Mouse (Mus musculus) thymus, postnatal 25 days (tissue): ENCODE results near the gene Chic2.

ENCODE experiments used
- DNase-seq: peaks from one replicate; pipeline ENCODE4 v3.0.0; 2022

Chic2 gene

GRCm38 (mm10) chr5:75044310-75044904, at the start of gene Chic2:
TSS of gene Chic2 (minus strand) at chr5:75044774.
- peak; percentile 87 for DNase-seq

GRCm38 (mm10) chr5:75085906-75086305, 41.3 kb upstream of the Chic2 start:
- no peak for DNase-seq

GRCm38 (mm10) chr5:75085521-75085875, 40.9 kb upstream of the Chic2 start:
- DNase-seq = no peak

GRCm38 (mm10) chr5:75084871-75085520, 40.4 kb upstream of the Chic2 start:
- no peak for DNase-seq

- DNase-seq = no peak
These were observed 39.9 kb upstream of the Chic2 start for GRCm38 (mm10) chr5:75084393-75084870.

- DNase-seq = no peak
These were observed 39.2 kb upstream of the Chic2 start for GRCm38 (mm10) chr5:75083591-75084392.

- DNase-seq = no peak
These were observed 38.5 kb upstream of the Chic2 start for GRCm38 (mm10) chr5:75083061-75083460.

- DNase-seq = no peak
These were observed 37.9 kb upstream of the Chic2 start for GRCm38 (mm10) chr5:75082439-75082838.

- DNase-seq = no peak
These were observed 35.0 kb upstream of the Chic2 start for GRCm38 (mm10) chr5:75079564-75079963.

GRCm38 (mm10) chr5:75077051-75077380, 32.4 kb upstream of the Chic2 start:
- DNase-seq = no peak

GRCm38 (mm10) chr5:75076326-75077050, 31.9 kb upstream of the Chic2 start:
- DNase-seq = no peak

GRCm38 (mm10) chr5:75075383-75075941, 30.9 kb upstream of the Chic2 start, which contains the start of gene Gsx2:
TSS of gene Gsx2 (plus strand) at chr5:75075601.
- no peak for DNase-seq

- no peak for DNase-seq
These were observed 30.2 kb upstream of the Chic2 start for GRCm38 (mm10) chr5:75074537-75075382.

- DNase-seq = no peak
These were observed 29.6 kb upstream of the Chic2 start for GRCm38 (mm10) chr5:75074132-75074531.

- DNase-seq = no peak
These were observed 29.1 kb upstream of the Chic2 start for GRCm38 (mm10) chr5:75073684-75074083.

- no peak for DNase-seq
These were observed 28.6 kb upstream of the Chic2 start for GRCm38 (mm10) chr5:75073167-75073566.

GRCm38 (mm10) chr5:75072532-75072931, 28.0 kb upstream of the Chic2 start:
- no peak for DNase-seq

GRCm38 (mm10) chr5:75071951-75072350, 27.4 kb upstream of the Chic2 start:
- DNase-seq = no peak

GRCm38 (mm10) chr5:75070656-75071375, 26.2 kb upstream of the Chic2 start:
- no peak for DNase-seq

GRCm38 (mm10) chr5:75070132-75070531, 25.6 kb upstream of the Chic2 start:
- no peak for DNase-seq

GRCm38 (mm10) chr5:75067125-75067756, 22.7 kb upstream of the Chic2 start:
- peak; percentile 90 for DNase-seq
